Mouse (Mus musculus) midbrain, embryonic 12.5 days (tissue): ENCODE results near the gene Slc26a10. TPM values are rescaled to one million over a fixed set of nuclear protein-coding genes. Genes with fewer than 3 reads are reported as not detected.
A peak's percentile ranks its signal among the peaks of the same experiment; 100 is the strongest.

Source experiments
- ATAC-seq: fragments of 200-750 bp; cut with Nextera tagmentation; 2 replicates; pipeline ENCODE4 v1.8.0; 2017; ENCODE audit warnings: low read depth, moderate TSS enrichment, moderate library complexity; ENCODE audit not compliant: low FRiP score
- H3K27ac ChIP-seq: fragments of 300-500 bp; sonication (generic); replicated peaks from 2 replicates; pipeline ENCODE4 v1.5.1; 2016; ENCODE audit warnings: mild to moderate bottlenecking
- H3K27me3 ChIP-seq: fragments of 300-500 bp; sonication (generic); 2 replicates; pipeline ENCODE4 v1.6.1; 2016; ENCODE audit warnings: mild to moderate bottlenecking
- H3K36me3 ChIP-seq: fragments of 300-500 bp; sonication (generic); 2 replicates; pipeline ENCODE4 v1.6.1; 2016
- H3K4me1 ChIP-seq: fragments of 300-500 bp; sonication (generic); 2 replicates; pipeline ENCODE4 v1.6.1; 2016
- H3K4me2 ChIP-seq: fragments of 300-500 bp; sonication (generic); replicated peaks from 2 replicates; pipeline ENCODE4 v1.6.1; 2016; ENCODE audit warnings: mild to moderate bottlenecking, moderate library complexity
- H3K4me3 ChIP-seq: fragments of 300-500 bp; sonication (generic); 2 replicates; pipeline ENCODE4 v1.5.1; 2016; ENCODE audit warnings: mild to moderate bottlenecking
- H3K9ac ChIP-seq: fragments of 300-500 bp; sonication (generic); replicated peaks from 2 replicates; pipeline ENCODE4 v1.6.1; 2016; ENCODE audit warnings: mild to moderate bottlenecking, moderate library complexity
- H3K9me3 ChIP-seq: fragments of 300-500 bp; sonication (generic); 2 replicates; pipeline ENCODE4 v1.6.1; 2016; ENCODE audit warnings: mild to moderate bottlenecking
- WGBS: fragments of 180-500 bp; shearing (Covaris S2); methylation state at CpG from one replicate; pipeline ENCODE4 v1.1.7; 2016; 5-methylcytosine and 5-hydroxymethylcytosine counted together
- polyA plus RNA-seq: library from polyadenylated mRNA; unstranded; fragments of >200 nt; fragmentation: Nextera tagmentation; extraction: Ambion mirVana; gene quantifications from 2 replicates; pipeline ENCODE4 v1.2.1, GENCODE M21; 2016

The Slc26a10 gene
- polyA plus RNA-seq, 1 experiment from 2014 or later = 1.1 TPM

- Histone ChIP-seq H3K4me2 (peak overlapping the region; percentile 45), H3K4me1 (peaks cover 24% of the 10 kb centered on the region), H3K27ac (no peak overlapping the region), H3K9me3 (no peaks in the 10 kb centered on the region), H3K4me3 (peak overlapping the region; percentile 26), H3K36me3 (peaks cover 10% of the 10 kb centered on the region; the same call in 1 of the 2 replicates), H3K27me3 (peaks cover 83% of the 10 kb centered on the region), H3K9ac (no peak overlapping the region; the same call in 1 of the 2 replicates)
- ATAC-seq = no peak
- 5% methylated on average over 41 of the region's 41 CpGs for WGBS
These were observed 2.0 kb downstream of the Slc26a10 start for GRCm38 (mm10) chr10:127178286-127179027.

- no peak overlapping the region for H3K27ac ChIP-seq
- H3K9me3 ChIP-seq = no peaks in the 10 kb centered on the region
- H3K27me3 ChIP-seq = peaks cover 84% of the 10 kb centered on the region
- H3K4me1 ChIP-seq = peaks cover 22% of the 10 kb centered on the region
- peak; percentile 75 for ATAC-seq
- H3K4me2 ChIP-seq = peak overlapping the region; percentile 45
- 2% methylated on average over 23 of the region's 23 CpGs for WGBS
- H3K36me3 ChIP-seq = peaks cover 3% of the 10 kb centered on the region; the same call in 1 of the 2 replicates
- H3K4me3 ChIP-seq = peak overlapping the region; percentile 26
- H3K9ac ChIP-seq = no peak overlapping the region; the same call in 1 of the 2 replicates
These were observed 2.7 kb downstream of the Slc26a10 start for GRCm38 (mm10) chr10:127177719-127178118.

GRCm38 (mm10) chr10:127177235-127177634 is 3.2 kb downstream of the Slc26a10 start:
- Histone ChIP-seq H3K27ac (no peak overlapping the region), H3K9me3 (no peaks in the 10 kb centered on the region), H3K4me1 (peaks cover 22% of the 10 kb centered on the region), H3K27me3 (peaks cover 81% of the 10 kb centered on the region), H3K4me2 (0 out of 2 replicates have a peak overlapping the region, but pooled peaks have one; percentile 45), H3K4me3 (no peak overlapping the region), H3K9ac (no peak overlapping the region), H3K36me3 (no peaks in the 10 kb centered on the region)
- 15% methylated on average over 9 of the region's 9 CpGs for WGBS
- no peak for ATAC-seq

- H3K27me3 ChIP-seq = peaks cover 81% of the 10 kb centered on the region
- no peak overlapping the region for H3K9ac ChIP-seq
- H3K36me3 ChIP-seq = no peaks in the 10 kb centered on the region
- H3K27ac ChIP-seq = no peak overlapping the region
- no peaks in the 10 kb centered on the region for H3K9me3 ChIP-seq
- no peak overlapping the region for H3K4me2 ChIP-seq
- 7% methylated on average over 7 of the region's 7 CpGs for WGBS
- no peak overlapping the region for H3K4me3 ChIP-seq
- no peak for ATAC-seq
- H3K4me1 ChIP-seq = peaks cover 22% of the 10 kb centered on the region
These were observed 3.7 kb downstream of the Slc26a10 start for GRCm38 (mm10) chr10:127176756-127177155.

GRCm38 (mm10) chr10:127176228-127176627 is 4.2 kb downstream of the Slc26a10 start:
- 30% methylated on average over 3 of the region's 3 CpGs for WGBS
- no peak for ATAC-seq
- H3K36me3 ChIP-seq = no peaks in the 10 kb centered on the region
- H3K4me1 ChIP-seq = peaks cover 22% of the 10 kb centered on the region
- no peak overlapping the region for H3K9ac ChIP-seq
- H3K4me2 ChIP-seq = no peak overlapping the region
- no peak overlapping the region for H3K27ac ChIP-seq
- no peaks in the 10 kb centered on the region for H3K9me3 ChIP-seq
- H3K4me3 ChIP-seq = no peak overlapping the region
- peaks cover 81% of the 10 kb centered on the region for H3K27me3 ChIP-seq

- no peak for ATAC-seq
- Histone ChIP-seq H3K9me3 (no peaks in the 10 kb centered on the region), H3K4me3 (no peak overlapping the region), H3K36me3 (no peaks in the 10 kb centered on the region), H3K9ac (no peak overlapping the region), H3K4me1 (peaks cover 28% of the 10 kb centered on the region), H3K27me3 (peaks cover 81% of the 10 kb centered on the region), H3K4me2 (no peak overlapping the region), H3K27ac (no peak overlapping the region)
- 91% methylated on average over 7 of the region's 7 CpGs for WGBS
These were observed 6.3 kb downstream of the Slc26a10 start for GRCm38 (mm10) chr10:127174170-127174569.

GRCm38 (mm10) chr10:127173148-127174065 is 7.0 kb downstream of the Slc26a10 start:
- ATAC-seq = no peak
- Histone ChIP-seq H3K9me3 (no peaks in the 10 kb centered on the region), H3K36me3 (no peaks in the 10 kb centered on the region), H3K27ac (no peak overlapping the region), H3K4me1 (peaks cover 24% of the 10 kb centered on the region), H3K27me3 (peaks cover 81% of the 10 kb centered on the region), H3K9ac (no peak overlapping the region), H3K4me2 (no peak overlapping the region), H3K4me3 (no peak overlapping the region)
- 80% methylated on average over 16 of the region's 16 CpGs for WGBS

GRCm38 (mm10) chr10:127171631-127172200 is 8.7 kb downstream of the Slc26a10 start:
- H3K27ac ChIP-seq = no peak overlapping the region
- WGBS = 86% methylated on average over 15 of the region's 15 CpGs
- no peaks in the 10 kb centered on the region for H3K9me3 ChIP-seq
- no peak for ATAC-seq
- peaks cover 18% of the 10 kb centered on the region for H3K4me1 ChIP-seq
- no peak overlapping the region for H3K4me2 ChIP-seq
- H3K9ac ChIP-seq = no peak overlapping the region
- H3K4me3 ChIP-seq = no peak overlapping the region
- peaks cover 80% of the 10 kb centered on the region for H3K27me3 ChIP-seq
- no peaks in the 10 kb centered on the region for H3K36me3 ChIP-seq

GRCm38 (mm10) chr10:127170837-127171272 is 9.6 kb downstream of the Slc26a10 start:
- no peaks in the 10 kb centered on the region for H3K9me3 ChIP-seq
- no peak overlapping the region for H3K27ac ChIP-seq
- WGBS = 1% methylated on average over 29 of the region's 29 CpGs
- H3K36me3 ChIP-seq = no peaks in the 10 kb centered on the region
- H3K4me3 ChIP-seq = peak overlapping the region; percentile 32
- ATAC-seq = peak; percentile 70
- peaks cover 26% of the 10 kb centered on the region for H3K4me1 ChIP-seq
- H3K4me2 ChIP-seq = peak overlapping the region; percentile 54
- H3K9ac ChIP-seq = no peak overlapping the region
- peaks cover 80% of the 10 kb centered on the region for H3K27me3 ChIP-seq

GRCm38 (mm10) chr10:127170002-127170401 is 10.4 kb downstream of the Slc26a10 start:
- no peak for ATAC-seq
- Histone ChIP-seq H3K27ac (no peak overlapping the region), H3K9ac (no peak overlapping the region), H3K4me2 (peak overlapping the region; percentile 54), H3K4me1 (peaks cover 33% of the 10 kb centered on the region), H3K9me3 (no peaks in the 10 kb centered on the region), H3K27me3 (peaks cover 88% of the 10 kb centered on the region), H3K4me3 (peak overlapping the region; percentile 32), H3K36me3 (no peaks in the 10 kb centered on the region)
- WGBS = 2% methylated on average over 22 of the region's 22 CpGs

- 55% methylated on average over 10 of the region's 10 CpGs for WGBS
These were observed 12.7 kb downstream of the Slc26a10 start for GRCm38 (mm10) chr10:127167614-127168192.

More at GRCm38 (mm10) chr10:127167614-127168192, 12.7 kb downstream of the Slc26a10 start:
- no peak for ATAC-seq
- Histone ChIP-seq H3K36me3 (no peaks in the 10 kb centered on the region), H3K9ac (no peak overlapping the region), H3K4me3 (no peak overlapping the region), H3K4me1 (peaks cover 36% of the 10 kb centered on the region), H3K9me3 (no peaks in the 10 kb centered on the region), H3K4me2 (no peak overlapping the region), H3K27me3 (peaks cover 86% of the 10 kb centered on the region), H3K27ac (no peak overlapping the region)
